Mouse (Mus musculus) limb, embryonic 10.5 days (tissue): Measurements from ENCODE around the gene Tcp11x2. TPM values are rescaled to one million over a fixed set of nuclear protein-coding genes. Genes with fewer than 3 reads are reported as not detected.

Experiments
- polyA plus RNA-seq: library from polyadenylated mRNA; unstranded; fragments of >200 nt; fragmentation: Nextera tagmentation; extraction: Ambion mirVana; gene quantifications from 2 replicates; pipeline ENCODE4 v1.2.1, GENCODE M21; 2016

The Tcp11x2 gene
- polyA plus RNA-seq, 1 experiment from 2014 or later = 0.08 TPM

Other genes with a start within 250 kb of the Tcp11x2 start
- gene AV320801, start 199.2 kb downstream of the Tcp11x2 start, polyA plus RNA-seq = not detected in 2 replicates
- gene Nxf7, start 95.0 kb downstream of the Tcp11x2 start, polyA plus RNA-seq = not detected in 2 replicates
- gene Prame, start 66.1 kb downstream of the Tcp11x2 start, polyA plus RNA-seq = not detected in 2 replicates
- not detected in 2 replicates for gene Tmsb15a, start 31.5 kb upstream of the Tcp11x2 start, polyA plus RNA-seq
- gene Armcx5, start 48.9 kb upstream of the Tcp11x2 start, polyA plus RNA-seq = 11.5 and 12.8 TPM in 2 replicates
- gene Gprasp1, start 48.9 kb upstream of the Tcp11x2 start, polyA plus RNA-seq = 41.7 and 55.8 TPM in 2 replicates
- 48.5 and 57.1 TPM in 2 replicates for gene Bhlhb9, start 103.8 kb upstream of the Tcp11x2 start, polyA plus RNA-seq
- gene Gprasp2, start 145.2 kb upstream of the Tcp11x2 start, polyA plus RNA-seq = 21.0 and 32.5 TPM in 2 replicates